Mouse (Mus musculus): ENCODE results near the gene Pdzk1.

Pdzk1 gene

DNA sequence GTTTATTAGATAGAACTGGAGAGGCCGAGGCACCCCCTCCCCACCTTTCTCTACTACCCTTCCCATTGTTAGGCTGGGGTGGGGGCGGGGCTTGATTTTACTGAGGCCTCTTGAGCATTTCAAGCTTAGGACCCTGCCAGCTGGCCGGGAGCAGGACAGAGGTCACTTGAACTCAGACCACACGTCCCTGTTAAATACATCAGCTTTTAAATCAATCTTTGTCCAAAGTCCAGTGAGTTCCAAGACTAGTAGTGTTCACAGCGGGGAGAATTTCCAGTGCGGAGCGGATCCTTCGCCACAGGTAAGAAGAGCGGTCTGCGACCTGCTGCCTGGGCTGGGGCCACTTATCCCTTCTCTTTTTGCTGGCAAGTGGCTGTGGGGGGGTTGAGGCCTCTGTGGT is 772 bp downstream of the Pdzk1 start:
- in situ Hi-C loops (cut with MboI; ENCODE audit: low pct_unique_long_range_greater_than_20kb in 1 of 2, low sequenced_read_pairs in 2 of 2, unreplicated experiment in 1 of 2), result no loop called here

DNA sequence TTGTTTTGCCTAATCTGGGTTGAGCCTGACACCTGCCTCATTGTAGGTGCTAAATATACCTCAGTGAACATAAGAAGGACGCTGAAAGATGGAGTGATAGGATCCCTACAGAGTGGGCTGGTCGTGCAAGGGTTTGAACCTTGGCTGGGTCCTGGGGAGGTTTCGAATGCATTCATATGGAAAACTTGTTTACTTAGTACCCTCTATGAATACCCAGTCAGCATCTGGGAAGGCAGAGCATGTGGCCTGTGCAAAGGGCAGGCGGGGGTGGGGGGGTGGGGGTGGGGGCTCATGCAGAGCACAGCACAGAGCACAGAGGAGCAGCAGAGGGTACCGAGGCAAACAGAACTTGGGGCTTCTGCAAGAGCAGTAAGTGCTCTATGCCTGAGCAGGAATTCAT is 3.8 kb downstream of the Pdzk1 start:
- in situ Hi-C loops (cut with MboI; ENCODE audit: low pct_unique_long_range_greater_than_20kb in 1 of 2, low sequenced_read_pairs in 2 of 2, unreplicated experiment in 1 of 2), result no loop called here

DNA sequence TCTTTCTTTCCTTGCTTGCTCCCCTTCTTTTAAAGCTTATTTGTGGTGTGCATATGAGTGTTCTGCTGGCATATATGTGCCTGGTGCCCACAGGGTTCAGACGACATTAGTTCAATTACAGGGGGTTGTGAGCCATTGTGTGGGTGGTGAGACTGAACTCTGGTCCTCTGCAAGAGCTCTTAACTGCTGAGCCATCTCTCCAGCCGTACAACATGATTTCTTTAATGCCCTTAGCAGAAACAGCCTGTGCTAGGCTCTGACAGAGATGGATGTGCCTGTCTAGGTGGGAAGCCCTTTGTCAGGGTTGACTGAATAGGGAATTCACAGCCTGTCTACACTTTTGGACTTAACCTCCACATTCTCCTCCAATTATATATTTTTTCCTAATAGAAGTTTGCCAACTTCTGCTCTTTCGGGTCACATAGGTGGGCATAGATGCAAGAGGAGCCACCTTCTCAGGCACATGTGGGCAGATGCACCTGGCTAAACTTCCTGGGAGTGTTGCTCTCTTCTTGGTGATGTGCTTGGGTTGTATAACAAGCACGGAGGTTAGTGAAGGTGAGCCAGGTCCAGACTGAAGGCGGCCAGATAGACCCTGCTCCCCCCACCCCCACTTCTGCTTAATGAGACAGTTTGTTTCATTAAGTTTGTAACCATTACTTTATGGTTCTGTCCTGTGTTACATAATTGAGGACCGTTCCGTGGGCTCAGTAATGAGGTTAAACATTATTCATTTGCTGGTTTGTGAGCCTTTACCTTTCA is 5.7 kb downstream of the Pdzk1 start:
- in situ Hi-C loops (cut with MboI; ENCODE audit: low pct_unique_long_range_greater_than_20kb in 1 of 2, low sequenced_read_pairs in 2 of 2, unreplicated experiment in 1 of 2), result no loop called here

DNA sequence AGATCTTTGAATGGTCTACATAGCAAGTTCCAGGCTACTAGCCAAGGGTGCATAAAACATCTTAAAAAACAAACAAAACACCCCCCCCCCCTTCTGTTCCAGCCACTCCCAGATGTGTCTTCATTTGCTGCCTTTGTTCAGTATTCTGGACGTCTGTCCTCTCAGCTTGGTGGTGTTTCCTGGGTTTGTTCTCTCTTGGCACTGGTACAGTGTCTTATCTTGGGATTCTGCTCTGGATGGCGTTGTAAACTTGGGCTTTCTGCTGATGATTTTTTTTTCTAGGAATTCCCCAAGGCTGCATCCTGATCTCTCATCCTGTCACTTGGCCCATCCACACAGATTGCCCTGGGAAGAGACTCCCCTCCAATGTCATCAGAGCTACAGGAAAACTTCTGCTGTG is 7.3 kb downstream of the Pdzk1 start:
- in situ Hi-C loops (cut with MboI; ENCODE audit: low pct_unique_long_range_greater_than_20kb in 1 of 2, low sequenced_read_pairs in 2 of 2, unreplicated experiment in 1 of 2), result no loop called here

DNA sequence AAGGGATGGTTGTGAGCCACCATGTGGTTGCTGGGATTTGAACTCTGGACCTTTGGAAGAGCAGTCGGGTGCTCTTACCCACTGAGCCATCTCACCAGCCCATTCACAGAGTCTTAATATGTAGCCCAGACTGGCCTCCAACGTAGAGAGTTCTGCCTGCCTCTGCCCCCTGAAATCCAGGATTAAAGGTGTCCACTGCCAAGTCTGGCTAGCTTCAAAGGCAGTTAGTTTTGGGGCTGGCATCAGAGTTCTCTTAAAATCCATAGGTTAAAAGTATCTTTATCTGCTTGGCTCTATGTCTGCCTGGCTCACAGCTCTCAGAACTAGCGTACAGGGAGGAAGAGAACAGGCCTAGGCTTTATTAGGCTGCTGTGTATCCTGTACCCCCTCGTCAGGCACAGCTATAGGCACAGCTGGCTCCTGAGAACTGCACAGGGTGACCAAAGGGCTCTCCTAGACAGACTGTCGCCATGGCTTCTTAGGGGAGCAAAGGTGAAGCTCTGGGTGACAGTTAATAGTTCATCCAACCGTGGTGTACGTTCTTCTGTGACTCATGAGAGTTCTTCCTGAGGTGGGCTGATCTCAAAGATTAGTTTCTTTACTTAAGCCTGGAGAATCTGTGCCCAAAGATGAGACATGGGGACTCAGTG is 10.0 kb downstream of the Pdzk1 start:
- in situ Hi-C loops (cut with MboI; ENCODE audit: low pct_unique_long_range_greater_than_20kb in 1 of 2, low sequenced_read_pairs in 2 of 2, unreplicated experiment in 1 of 2), result no loop called here

DNA sequence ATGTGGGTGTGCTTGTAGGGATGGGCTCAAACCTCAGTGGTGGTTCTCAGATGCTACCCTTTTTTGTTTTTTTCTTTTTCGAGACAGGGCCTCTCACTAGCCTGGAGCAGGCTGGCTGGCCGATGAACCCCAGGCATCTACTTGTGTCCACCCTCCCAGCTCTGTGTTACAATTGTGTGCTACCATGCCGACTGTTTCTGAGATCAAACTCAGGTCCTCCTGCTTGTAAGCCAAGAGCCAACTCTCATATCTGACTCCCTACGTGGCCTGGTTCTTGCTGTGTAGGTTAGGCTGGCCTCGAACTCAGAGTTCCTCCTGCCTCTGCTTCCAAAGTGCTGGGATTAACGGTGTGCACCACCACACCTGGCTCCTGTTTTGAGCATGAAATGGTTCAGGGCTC is 16.1 kb downstream of the Pdzk1 start:
- in situ Hi-C loops (cut with MboI; ENCODE audit: low pct_unique_long_range_greater_than_20kb in 1 of 2, low sequenced_read_pairs in 2 of 2, unreplicated experiment in 1 of 2), result no loop called here

DNA sequence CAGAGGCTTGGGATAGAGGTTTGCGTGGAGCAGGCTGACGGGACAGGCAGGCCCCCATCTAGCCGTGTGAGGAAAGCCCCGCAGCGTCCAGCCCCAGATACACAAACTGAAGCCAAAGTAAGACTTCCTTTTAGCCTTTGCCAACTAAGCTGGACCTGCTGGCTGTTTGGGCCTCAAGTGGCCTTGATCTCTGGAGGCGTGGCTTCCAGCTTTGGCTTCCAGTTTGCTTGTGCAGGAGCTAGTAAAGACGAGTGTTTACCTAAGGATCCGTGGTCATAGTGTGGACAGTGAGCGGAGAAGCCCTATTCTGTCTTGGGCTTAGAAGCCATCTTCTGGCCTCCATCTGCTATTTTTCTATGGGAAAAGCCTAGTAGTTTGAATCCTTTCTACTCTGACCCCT is 16.7 kb downstream of the Pdzk1 start:
- in situ Hi-C loops (cut with MboI; ENCODE audit: low pct_unique_long_range_greater_than_20kb in 1 of 2, low sequenced_read_pairs in 2 of 2, unreplicated experiment in 1 of 2), result no loop called here

DNA sequence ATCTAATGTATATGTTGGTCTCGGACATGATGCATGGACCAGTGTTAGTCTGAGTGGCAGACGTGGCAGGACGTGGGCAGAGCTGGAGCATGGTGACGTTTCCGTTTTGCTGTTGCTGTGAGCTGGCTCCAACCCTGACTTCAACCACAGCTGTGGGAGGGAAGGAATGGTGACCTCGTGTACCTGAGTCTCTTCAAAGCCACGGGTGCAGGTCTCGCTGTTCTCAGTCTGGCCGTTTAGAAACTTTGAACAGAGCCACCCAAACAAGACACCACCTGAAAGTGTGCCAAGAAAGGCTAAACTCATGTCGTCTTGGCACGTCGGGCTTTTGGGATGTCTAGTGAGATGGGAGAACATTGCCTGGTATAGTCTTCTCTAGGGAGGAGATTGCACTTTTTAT is 17.9 kb downstream of the Pdzk1 start:
- in situ Hi-C loops (cut with MboI; ENCODE audit: low pct_unique_long_range_greater_than_20kb in 1 of 2, low sequenced_read_pairs in 2 of 2, unreplicated experiment in 1 of 2), result no loop called here

DNA sequence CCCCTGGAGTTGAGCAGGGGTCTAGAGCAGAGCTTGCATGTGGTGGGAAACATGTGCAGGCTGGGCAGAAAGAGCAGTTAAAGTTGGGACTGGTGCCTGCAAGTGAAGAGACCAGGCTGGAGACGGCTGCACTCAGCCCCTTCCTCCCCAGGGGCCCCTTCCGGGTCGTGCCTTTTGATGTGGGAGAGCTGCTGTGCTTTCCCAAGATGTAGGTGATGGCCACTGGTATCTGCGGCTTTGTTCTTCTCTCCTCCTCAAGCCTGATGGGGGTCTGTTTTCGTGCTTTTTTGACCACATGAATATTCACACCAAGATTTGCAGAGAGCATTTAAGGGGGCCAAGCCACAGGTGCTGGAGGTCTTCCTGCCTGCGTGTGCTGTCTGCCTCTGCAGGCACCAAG is 18.6 kb downstream of the Pdzk1 start:
- in situ Hi-C loops (cut with MboI; ENCODE audit: low pct_unique_long_range_greater_than_20kb in 1 of 2, low sequenced_read_pairs in 2 of 2, unreplicated experiment in 1 of 2), result no loop called here

DNA sequence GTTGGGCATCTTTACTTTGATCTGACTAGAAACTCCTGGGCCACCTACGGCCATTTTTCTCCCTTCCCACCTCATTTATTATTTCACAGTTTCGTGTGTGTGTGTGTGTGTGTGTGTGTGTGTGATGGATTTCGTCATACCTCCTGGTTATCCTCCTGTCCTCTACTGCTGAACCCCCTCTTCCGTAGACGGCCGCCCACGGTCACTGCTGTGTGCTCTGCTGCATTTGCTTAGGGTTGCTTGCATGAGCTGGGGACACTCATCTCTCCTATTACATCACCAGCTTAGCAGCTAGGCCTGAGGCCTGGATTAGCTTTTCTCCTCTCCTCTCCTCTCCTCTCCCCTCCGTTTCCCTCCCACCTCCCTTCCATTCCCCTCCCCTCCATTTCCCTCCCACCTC is 19.4 kb downstream of the Pdzk1 start:
- in situ Hi-C loops (cut with MboI; ENCODE audit: low pct_unique_long_range_greater_than_20kb in 1 of 2, low sequenced_read_pairs in 2 of 2, unreplicated experiment in 1 of 2), result no loop called here

DNA sequence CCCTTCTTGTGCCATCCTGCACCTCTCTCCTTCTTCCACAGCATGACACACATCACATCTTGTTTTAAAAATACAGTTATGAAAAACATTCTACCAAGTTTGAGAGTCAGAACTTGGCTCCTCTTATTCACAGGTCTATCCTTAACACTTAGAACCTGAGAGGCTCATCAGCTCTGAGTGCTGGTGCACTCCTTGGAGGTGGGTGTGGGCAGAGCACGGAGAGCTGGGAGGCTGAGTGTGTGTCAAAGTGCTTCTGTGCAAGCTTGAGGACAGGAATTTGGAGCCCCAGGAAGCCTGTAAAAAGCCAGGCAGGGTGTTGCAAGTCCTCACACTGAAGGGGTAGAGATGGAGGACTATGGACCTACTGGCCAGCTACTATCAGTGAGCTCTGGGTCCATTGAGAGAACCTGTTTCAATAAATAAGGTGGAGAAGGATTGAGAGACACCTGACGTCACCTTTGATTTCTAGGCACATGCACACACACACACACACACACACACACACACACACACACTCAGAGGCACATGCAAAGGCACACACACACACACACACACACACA is 20.2 kb downstream of the Pdzk1 start:
- in situ Hi-C loops (cut with MboI; ENCODE audit: low pct_unique_long_range_greater_than_20kb in 1 of 2, low sequenced_read_pairs in 2 of 2, unreplicated experiment in 1 of 2), result no loop called here

DNA sequence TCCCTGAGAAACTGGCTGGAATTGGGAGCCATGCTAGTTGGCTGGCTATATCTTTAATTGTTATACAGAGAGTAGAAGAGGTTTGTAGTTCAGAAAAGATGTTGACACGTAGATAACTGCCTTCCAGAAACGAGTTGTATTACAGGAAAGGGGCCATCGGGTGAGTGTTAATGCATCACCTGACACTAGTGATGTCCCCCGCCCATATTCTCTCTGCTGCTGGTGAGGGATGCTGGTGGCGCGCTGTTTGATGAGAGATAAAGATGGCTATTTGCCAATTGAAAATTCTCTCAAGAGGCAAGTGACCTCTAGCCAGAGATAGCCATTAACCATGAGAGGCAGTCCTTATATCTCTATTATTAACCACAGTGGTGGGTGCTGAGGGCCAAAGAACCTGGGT is 23.5 kb downstream of the Pdzk1 start:
- in situ Hi-C loops (cut with MboI; ENCODE audit: low pct_unique_long_range_greater_than_20kb in 1 of 2, low sequenced_read_pairs in 2 of 2, unreplicated experiment in 1 of 2), result no loop called here

DNA sequence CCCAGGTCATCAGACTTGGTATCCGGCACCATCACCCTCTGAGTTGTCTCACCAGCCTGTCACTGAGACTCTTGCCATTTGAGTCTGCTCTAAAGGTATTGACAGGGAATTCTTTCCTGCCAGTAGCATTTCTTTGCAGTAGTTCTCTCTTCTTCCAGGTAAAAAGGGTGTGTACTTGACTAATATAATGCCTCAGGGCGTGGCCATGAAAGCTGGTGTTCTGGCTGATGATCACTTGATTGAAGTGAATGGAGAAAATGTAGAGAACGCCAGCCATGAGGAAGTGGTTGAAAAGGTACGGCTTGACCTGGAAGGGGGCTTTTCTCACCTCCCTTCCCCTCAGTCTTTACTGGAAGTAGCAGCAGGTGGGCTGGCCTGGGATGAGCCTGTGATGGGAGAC is 25.3 kb downstream of the Pdzk1 start:
- in situ Hi-C loops (cut with MboI; ENCODE audit: low pct_unique_long_range_greater_than_20kb in 1 of 2, low sequenced_read_pairs in 2 of 2, unreplicated experiment in 1 of 2), result no loop called here

DNA sequence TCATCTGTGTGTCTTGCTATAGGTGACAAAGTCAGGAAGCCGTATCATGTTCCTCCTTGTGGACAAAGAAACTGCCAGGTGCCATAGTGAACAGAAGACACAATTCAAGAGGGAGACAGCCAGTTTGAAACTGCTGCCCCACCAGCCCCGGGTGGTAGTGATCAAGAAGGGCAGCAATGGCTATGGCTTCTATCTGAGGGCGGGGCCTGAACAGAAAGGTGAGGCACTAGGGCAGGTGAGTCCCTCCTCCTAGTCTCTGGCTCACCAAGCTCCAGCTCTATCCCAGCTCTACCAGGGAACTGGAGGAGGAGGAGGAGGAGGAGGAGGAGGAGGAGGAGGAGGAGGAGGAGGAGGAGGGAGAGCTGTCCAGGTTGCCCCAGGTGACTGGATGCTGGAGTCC is 26.7 kb downstream of the Pdzk1 start:
- in situ Hi-C loops (cut with MboI; ENCODE audit: low pct_unique_long_range_greater_than_20kb in 1 of 2, low sequenced_read_pairs in 2 of 2, unreplicated experiment in 1 of 2), result no loop called here

DNA sequence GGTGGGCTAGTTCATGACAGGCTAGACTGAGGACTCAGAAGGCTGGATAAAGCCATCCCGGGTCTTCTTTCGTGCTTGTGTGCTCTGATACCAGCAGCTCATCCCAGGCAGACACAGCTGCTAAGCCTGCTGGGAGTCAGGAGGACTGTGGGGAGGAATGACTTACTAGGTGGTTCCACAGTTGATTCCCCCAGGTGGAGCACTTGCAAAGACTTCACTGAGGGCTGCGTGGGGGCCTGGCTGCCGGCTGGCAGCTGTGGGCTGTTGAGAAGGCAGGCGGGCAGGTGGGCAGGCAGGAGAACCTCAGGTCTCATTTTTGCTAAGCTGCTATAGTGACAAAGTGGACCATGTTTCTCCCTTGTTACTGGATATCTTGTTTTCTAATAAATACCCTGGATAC is 31.4 kb downstream of the Pdzk1 start:
- in situ Hi-C loops (cut with MboI; ENCODE audit: low pct_unique_long_range_greater_than_20kb in 1 of 2, low sequenced_read_pairs in 2 of 2, unreplicated experiment in 1 of 2), result no loop called here

DNA sequence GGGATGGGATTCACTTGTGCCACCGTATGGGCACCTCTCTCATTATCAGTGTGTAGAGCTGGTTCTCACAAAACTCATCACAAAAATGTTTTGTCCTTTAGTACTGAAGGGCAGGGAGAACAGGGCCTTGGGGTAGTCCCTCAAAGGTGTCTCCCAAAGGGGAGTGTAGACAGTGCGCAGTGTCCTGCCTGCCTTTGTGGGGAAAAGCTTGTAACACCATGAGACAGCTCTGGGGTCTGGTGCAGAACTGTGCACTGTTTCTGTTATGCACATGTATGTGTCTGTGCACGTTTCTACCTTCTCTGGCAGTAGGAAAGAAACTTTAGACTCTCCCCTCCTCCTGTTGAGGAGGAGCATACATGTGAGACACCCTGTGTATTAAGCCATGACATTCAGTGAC is 38.8 kb downstream of the Pdzk1 start:
- in situ Hi-C loops (cut with MboI; ENCODE audit: low pct_unique_long_range_greater_than_20kb in 1 of 2, low sequenced_read_pairs in 2 of 2, unreplicated experiment in 1 of 2), result no loop called here

DNA sequence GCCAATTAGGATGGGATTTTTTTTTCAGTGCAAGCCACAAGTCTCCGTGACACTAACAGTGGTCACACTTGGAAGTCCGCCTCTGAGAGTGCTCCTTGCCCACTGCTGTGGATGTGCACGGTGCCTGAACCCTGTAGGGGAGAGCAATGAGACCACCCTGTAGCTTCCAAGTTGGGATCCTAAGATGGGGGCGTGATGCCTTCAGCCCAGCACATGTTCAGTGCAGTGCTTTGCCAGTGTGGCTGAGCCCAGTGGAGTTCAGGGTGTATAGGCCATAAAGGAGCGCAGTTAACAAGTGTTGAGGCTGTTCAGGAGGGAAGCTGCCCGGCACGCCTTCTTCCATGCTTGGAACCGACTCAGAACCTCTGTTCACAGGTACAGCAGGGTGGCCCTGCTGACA is 39.5 kb downstream of the Pdzk1 start:
- in situ Hi-C loops (cut with MboI; ENCODE audit: low pct_unique_long_range_greater_than_20kb in 1 of 2, low sequenced_read_pairs in 2 of 2, unreplicated experiment in 1 of 2), result no loop called here

DNA sequence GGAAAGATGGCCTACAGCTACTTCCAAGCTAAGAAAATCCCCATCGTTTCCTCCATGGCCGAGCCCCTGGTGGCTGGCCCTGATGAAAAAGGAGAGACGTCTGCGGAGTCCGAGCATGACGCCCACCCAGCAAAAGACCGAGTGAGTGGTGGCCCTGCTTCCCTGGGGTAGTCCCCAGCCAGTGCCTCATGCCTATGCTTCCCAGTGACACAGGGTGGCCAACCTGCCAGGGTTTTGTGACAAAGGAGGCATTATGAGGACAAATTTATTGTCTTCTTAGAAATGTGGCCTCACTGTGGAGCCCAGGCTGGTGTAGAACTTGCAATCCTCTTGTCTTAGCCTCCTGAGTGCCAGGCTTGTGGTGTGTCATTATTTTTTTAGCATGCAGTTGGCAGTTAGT is 40.0 kb downstream of the Pdzk1 start:
- in situ Hi-C loops (cut with MboI; ENCODE audit: low pct_unique_long_range_greater_than_20kb in 1 of 2, low sequenced_read_pairs in 2 of 2, unreplicated experiment in 1 of 2), result no loop called here

DNA sequence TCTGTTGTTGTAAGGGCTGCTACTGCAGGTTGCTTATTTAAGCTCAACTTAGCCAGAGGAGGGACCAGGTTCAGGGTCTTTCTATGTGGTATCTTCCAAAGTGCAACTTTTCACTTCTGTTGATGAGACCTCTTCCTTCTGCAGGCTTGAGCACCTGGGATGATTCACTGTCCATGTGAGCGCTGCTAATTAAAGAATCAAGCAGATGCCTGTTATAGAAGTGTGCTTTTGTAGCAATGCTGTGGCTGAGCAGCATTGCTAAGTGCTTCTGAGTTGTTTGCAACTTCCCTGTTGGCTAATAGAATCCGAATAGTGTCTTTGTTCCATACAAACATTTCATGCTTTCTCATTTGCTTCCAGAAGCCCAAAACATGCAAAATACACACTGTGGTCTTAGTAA is 41.2 kb downstream of the Pdzk1 start:
- in situ Hi-C loops (cut with MboI; ENCODE audit: low pct_unique_long_range_greater_than_20kb in 1 of 2, low sequenced_read_pairs in 2 of 2, unreplicated experiment in 1 of 2), result no loop called here

DNA sequence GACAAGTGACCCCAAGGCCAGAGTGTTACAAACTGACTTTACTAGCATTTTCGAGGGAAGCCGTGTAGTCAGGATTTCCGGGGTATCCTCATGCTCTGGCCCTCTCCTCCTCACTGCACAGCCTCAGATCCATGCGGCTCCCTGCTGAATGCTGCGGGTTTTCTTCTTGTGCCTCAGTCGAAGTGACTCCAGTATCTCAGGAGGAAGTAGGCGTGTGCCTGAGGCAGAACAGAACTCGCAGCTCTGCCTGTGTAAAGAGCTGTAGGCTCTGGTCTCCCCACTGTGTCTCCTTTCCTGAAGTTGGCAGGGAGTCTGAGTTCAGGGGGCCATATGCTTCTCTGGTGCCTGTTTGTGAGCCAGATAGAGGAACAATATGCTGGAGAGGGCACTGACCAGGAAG is 42.0 kb downstream of the Pdzk1 start:
- in situ Hi-C loops (cut with MboI; ENCODE audit: low pct_unique_long_range_greater_than_20kb in 1 of 2, low sequenced_read_pairs in 2 of 2, unreplicated experiment in 1 of 2), result no loop called here
